In the genomic region with DNA sequence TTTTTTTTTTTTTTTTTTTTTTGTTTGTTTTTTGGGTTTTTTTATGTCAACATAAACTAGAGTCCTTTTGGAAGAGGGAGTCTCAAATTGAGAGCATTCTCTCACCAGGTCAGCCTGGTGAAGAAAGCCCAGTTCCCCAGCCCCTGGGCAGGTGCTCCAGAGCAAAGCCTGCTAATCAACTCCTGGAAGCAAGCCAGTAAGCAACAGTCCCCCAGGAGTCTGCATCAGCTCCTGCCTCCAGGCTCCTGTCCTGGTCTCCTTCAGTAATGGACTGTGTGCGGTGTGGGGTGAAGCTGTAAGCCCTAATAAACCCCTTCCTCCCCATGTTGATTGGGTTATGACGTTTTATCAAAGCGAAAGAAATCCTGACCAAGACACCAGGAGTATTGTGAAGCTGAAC, we compare ENCODE assay signal across 30 mouse cellular contexts.
A peak's percentile ranks its signal among the peaks of the same experiment; 100 is the strongest.
DNase-seq lines count a peak whose midpoint lies in the region; ATAC-seq lines count a peak whose summit lies in the region.
"Had no signal": no experiment of that assay in that cellular context is flagged by ENCODE, and none has a peak within 500 bp of the region (broad histone marks: within the 10 kb centered on the region; RNA-seq: fewer than 3 reads in every experiment).

No protein-coding gene starts in this region.

- no peak for ATAC-seq in midbrain, embryonic 14.5 days (ENCODE audit: low FRiP score, low TSS enrichment)
- ATAC-seq: activated CD4-positive, CD25-positive, alpha-beta regulatory T cell, adult 4 months; CD4-positive, CD25-positive, alpha-beta regulatory T cell, adult 4 months; intestine, postnatal 0 days had no signal

- no peaks in the 10 kb centered on the region for H3K9me3 ChIP-seq in midbrain, embryonic 14.5 days (ENCODE audit: control insufficient read depth, low read length)
- H3K9me3 ChIP-seq: heart, embryonic 12.5 days; limb, embryonic 13.5 days; lung, embryonic 15.5 days; megakaryocyte, embryonic 14.5 days; neural tube, embryonic 15.5 days had no signal

- WGBS in midbrain, embryonic 14.5 days: 62% methylated on average over 3 of the region's 3 CpGs

- H3K27ac ChIP-seq in midbrain, embryonic 14.5 days (replicated peaks; ENCODE audit: low read depth, low read length): peak overlapping the region; percentile 20; the same call in 1 of the 2 replicates
- H3K27ac ChIP-seq: heart, adult 2 months; hindbrain, embryonic 14.5 days; layer of hippocampus, adult 2 months; limb, embryonic 13.5 days; liver, embryonic 14.5 days; lung, embryonic 15.5 days; neural tube, embryonic 15.5 days had no signal

- no peak overlapping the region for H3K4me3 ChIP-seq in midbrain, embryonic 14.5 days (replicated peaks; ENCODE audit: low read depth, low read length)
- H3K4me3 ChIP-seq: erythroblast, embryonic 14.5 days; heart, adult 2 months; heart, embryonic 12.5 days; layer of hippocampus, adult 2 months; limb, embryonic 13.5 days; lung, embryonic 15.5 days; megakaryocyte, embryonic 14.5 days; neural tube, embryonic 15.5 days had no signal

- H3K9ac ChIP-seq in midbrain, embryonic 14.5 days (replicated peaks; ENCODE audit: low read length): no peak overlapping the region
- H3K9ac ChIP-seq: heart, embryonic 12.5 days; hindbrain, embryonic 14.5 days; limb, embryonic 13.5 days; liver, embryonic 14.5 days; lung, embryonic 15.5 days; neural tube, embryonic 15.5 days had no signal

- H3K4me1 ChIP-seq in midbrain, embryonic 14.5 days (ENCODE audit: control insufficient read depth, insufficient read depth, low read length): peaks cover 6% of the 10 kb centered on the region; the same call in 1 of the 2 replicates
- H3K4me1 ChIP-seq: neural tube, embryonic 15.5 days had no signal

- peak; percentile 12 for DNase-seq in kidney, postnatal 14 days
- DNase-seq in kidney, postnatal 25 days: no peak
- peak; percentile 52 for DNase-seq in retina, postnatal 1 day
- DNase-seq in retina, embryonic 14.5 days (ENCODE audit: low spot score): no peak
- peak; percentile 61 for DNase-seq in midbrain, embryonic 14.5 days
- DNase-seq in frontal cortex, postnatal 10 days (ENCODE audit: low spot score in 2 of 2): no peak
- no peak for DNase-seq in kidney, adult 18-20 months
- DNase-seq: adrenal gland, adult 2 months; adrenal gland, postnatal 36 days; cerebellum, adult 2 months; cerebellum, postnatal 14 days; gastrocnemius, postnatal 25 days; heart, adult 2 months; kidney, postnatal 36 days; lung, postnatal 36 days; spleen, adult 18-20 months; thymus, adult 2 months; thymus, postnatal 36 days had no signal

- H3K27me3 ChIP-seq in midbrain, embryonic 14.5 days (ENCODE audit: control insufficient read depth, insufficient read depth, low read length): no peaks in the 10 kb centered on the region
- H3K27me3 ChIP-seq: heart, embryonic 12.5 days; limb, embryonic 13.5 days; lung, embryonic 15.5 days; megakaryocyte, embryonic 14.5 days; neural tube, embryonic 15.5 days had no signal

- H3K36me3 ChIP-seq in midbrain, embryonic 14.5 days (ENCODE audit: control insufficient read depth, insufficient read depth, low read length): no peaks in the 10 kb centered on the region
- H3K36me3 ChIP-seq: heart, embryonic 12.5 days; limb, embryonic 13.5 days; lung, embryonic 15.5 days; neural tube, embryonic 15.5 days had no signal

- H3K4me2 ChIP-seq in midbrain, embryonic 14.5 days (ENCODE audit: low read length): no peak overlapping the region
- H3K4me2 ChIP-seq: heart, embryonic 12.5 days; hindbrain, embryonic 14.5 days; limb, embryonic 13.5 days; lung, embryonic 15.5 days; neural tube, embryonic 15.5 days had no signal

Comparison
In these comparisons a context has a peak if more than half of its experiments do, and no peak if none do; other contexts are left out.
1. DNase-seq: peak in kidney, postnatal 14 days (single experiment), retina, postnatal 1 day (single experiment) and midbrain, embryonic 14.5 days (single experiment); none in kidney, postnatal 25 days (0 of 2), retina, embryonic 14.5 days (single experiment), frontal cortex, postnatal 10 days (0 of 2) and kidney, adult 18-20 months (single experiment).